Mouse (Mus musculus) bone marrow macrophage, adult 2 months (primary cell): ENCODE data around the gene Wbp2.

ENCODE experiments used
- CTCF ChIP-seq: IDR thresholded peaks from 2 replicates; pipeline ENCODE4 v1.5.1; 2012; ENCODE audit warnings: low read depth, mild to moderate bottlenecking, low read length, moderate library complexity
- POLR2A ChIP-seq: IDR thresholded peaks from 2 replicates; pipeline ENCODE4 v1.6.1; 2012; ENCODE audit warnings: mild to moderate bottlenecking, low read depth, low read length, borderline replicate concordance

- no peak for TF ChIP-seq POLR2A
- TF ChIP-seq CTCF = no peak
Observed at GRCm38 (mm10) chr11:116059691-116060025, 27.1 kb downstream of the Wbp2 start.
